Mouse (Mus musculus) MEL (cell line): Measurements from ENCODE around the gene Zfp3.

Experiments
- CTCF ChIP-seq, 3 experiments: IDR thresholded peaks in 2 of 3; conservative IDR thresholded peaks in 1 of 3; 2 replicates each; pipeline ENCODE4 v1.5.1; 2011 to 2012; ENCODE audit warnings: low read length in 3 of 3, low read depth in 2 of 3, mild to moderate bottlenecking in 2 of 3, improper control_type of control experiment in 1 of 3, inconsistent platforms in 1 of 3, mixed read lengths in 1 of 3, moderate library complexity in 1 of 3; ENCODE audit not compliant: control insufficient read depth in 1 of 3, insufficient read depth in 1 of 3, poor library complexity in 1 of 3, severe bottlenecking in 1 of 3
- ETS1 ChIP-seq: IDR thresholded peaks from 2 replicates; pipeline ENCODE4 v1.6.1; 2012; ENCODE audit warnings: low read depth, mild to moderate bottlenecking, inconsistent platforms, low read length, improper control_type of control experiment, moderate library complexity
- GABPA ChIP-seq: IDR thresholded peaks from 2 replicates; pipeline ENCODE4 v1.6.1; 2012; ENCODE audit warnings: low read depth, mild to moderate bottlenecking, inconsistent platforms, low read length, improper control_type of control experiment, moderate library complexity
- GATA1 ChIP-seq: IDR thresholded peaks from 2 replicates; pipeline ENCODE4 v1.6.1; 2011; ENCODE audit warnings: low read depth, low read length, improper control_type of control experiment
- POLR2A ChIP-seq, 2 experiments: IDR thresholded peaks; 2 replicates each; pipeline ENCODE4 v1.6.1; 2011 to 2012; ENCODE audit warnings: low read length in 2 of 2, mild to moderate bottlenecking in 2 of 2, control low read depth in 1 of 2, improper control_type of control experiment in 1 of 2, low read depth in 1 of 2, moderate library complexity in 1 of 2; ENCODE audit not compliant: control insufficient read depth in 1 of 2, insufficient read depth in 1 of 2, poor library complexity in 1 of 2
- RAD21 ChIP-seq: IDR thresholded peaks from 2 replicates; pipeline ENCODE4 v1.6.1; 2011; ENCODE audit warnings: mild to moderate bottlenecking, low read depth, low read length, improper control_type of control experiment
- TAL1 ChIP-seq: IDR thresholded peaks from 2 replicates; pipeline ENCODE4 v1.6.1; 2012; ENCODE audit warnings: mild to moderate bottlenecking, inconsistent platforms, low read length, moderate library complexity, mixed read lengths

- TF ChIP-seq POLR2A (IDR thresholded peaks at IDR 0.05; ENCODE audit: control insufficient read depth in 1 of 2, insufficient read depth in 1 of 2, low read depth in 1 of 2, low read length in 2 of 2, poor library complexity in 1 of 2) (no peak), CTCF (IDR thresholded peaks at IDR 0.05 in 2 of 3, conservative IDR thresholded peaks at IDR 0.05 in 1 of 3; ENCODE audit: control insufficient read depth in 1 of 3, insufficient read depth in 1 of 3, low read depth in 2 of 3, low read length in 3 of 3, poor library complexity in 1 of 3, severe bottlenecking in 1 of 3) (no peak), ETS1 (no peak; the same call in 1 of the 2 replicates), TAL1 (no peak), RAD21 (no peak), GATA1 (no peak), GABPA (no peak)
Measured at GRCm38 (mm10) chr11:70803711-70804200, 39.7 kb downstream of the Zfp3 start.
